Mouse (Mus musculus): ENCODE measurements around the gene Slc6a20a.

GRCm38 (mm10) chr9:123683704-123684103 lies 5.0 kb upstream of the Slc6a20a start:
- TF ChIP-seq CTCF (IDR thresholded peaks at IDR 0.05; ENCODE audit: low read depth) (no peak), EP300 (IDR thresholded peaks at IDR 0.05; ENCODE audit: low read depth) (no peak)

Measured in liver, embryonic 14.5 days (tissue).